Mouse (Mus musculus): Measurements from ENCODE around the gene Spg7. TPM values are rescaled to one million over a fixed set of nuclear protein-coding genes. Genes with fewer than 3 reads are reported as not detected.
A peak's percentile ranks its signal among the peaks of the same experiment; 100 is the strongest.
"Not testable (repeated sequence)": the region's sequence is repeated elsewhere in the genome, so short reads cannot be mapped to it uniquely, and the experiment has no call there.

Spg7 gene
- polyA plus RNA-seq, 1 experiment from 2014 or later, result 52.5 TPM

DNA sequence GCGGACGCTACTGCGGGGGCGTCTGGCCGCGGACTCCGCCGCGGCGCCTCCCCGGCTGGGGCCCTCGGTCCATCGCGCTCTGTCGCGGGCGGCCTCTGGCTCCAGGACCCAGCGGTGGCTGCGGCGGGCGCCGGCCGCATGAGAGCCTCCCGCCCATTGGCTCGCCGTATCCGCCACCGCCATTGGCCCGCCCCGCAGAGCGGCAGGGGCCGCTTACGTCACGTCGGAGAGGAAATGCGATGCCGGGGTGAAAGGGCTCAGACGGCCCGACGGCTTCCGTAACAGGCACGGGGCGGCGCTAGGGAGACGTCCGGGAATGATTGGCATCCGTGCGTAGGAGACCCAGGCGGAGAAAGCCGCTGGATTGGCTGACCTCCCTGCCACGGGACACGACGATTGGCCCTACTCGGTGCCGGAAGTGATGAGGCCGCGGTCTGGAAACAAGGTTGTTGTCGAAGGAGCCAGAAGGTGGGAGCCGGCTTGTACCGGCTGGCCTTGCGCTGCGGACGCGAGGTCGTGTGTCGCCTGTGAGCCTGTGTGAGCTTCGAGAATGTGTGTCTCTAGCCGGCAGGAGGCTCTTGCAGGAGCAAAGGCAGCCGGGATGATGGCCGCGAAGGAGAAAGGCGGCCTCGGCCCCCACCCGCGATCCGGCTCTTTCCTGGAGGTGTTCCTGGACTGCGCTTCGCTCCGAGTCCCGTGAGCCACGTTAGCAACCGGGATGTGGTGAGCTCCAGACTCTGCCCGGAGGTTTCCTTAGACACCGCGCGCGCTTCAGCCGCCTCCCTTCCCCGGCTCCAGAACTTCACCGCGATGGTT, 20.4 kb upstream of the Spg7 start, which contains the start of gene Ankrd11:
TSS of gene Ankrd11 (minus strand) at position 120 of the 816 bp plus-strand sequence.
- peak; percentile 98 for ATAC-seq (replicated peaks; ENCODE audit: low FRiP score)
- WGBS, result under 1% methylated on average over 91 of the region's 91 CpGs

DNA sequence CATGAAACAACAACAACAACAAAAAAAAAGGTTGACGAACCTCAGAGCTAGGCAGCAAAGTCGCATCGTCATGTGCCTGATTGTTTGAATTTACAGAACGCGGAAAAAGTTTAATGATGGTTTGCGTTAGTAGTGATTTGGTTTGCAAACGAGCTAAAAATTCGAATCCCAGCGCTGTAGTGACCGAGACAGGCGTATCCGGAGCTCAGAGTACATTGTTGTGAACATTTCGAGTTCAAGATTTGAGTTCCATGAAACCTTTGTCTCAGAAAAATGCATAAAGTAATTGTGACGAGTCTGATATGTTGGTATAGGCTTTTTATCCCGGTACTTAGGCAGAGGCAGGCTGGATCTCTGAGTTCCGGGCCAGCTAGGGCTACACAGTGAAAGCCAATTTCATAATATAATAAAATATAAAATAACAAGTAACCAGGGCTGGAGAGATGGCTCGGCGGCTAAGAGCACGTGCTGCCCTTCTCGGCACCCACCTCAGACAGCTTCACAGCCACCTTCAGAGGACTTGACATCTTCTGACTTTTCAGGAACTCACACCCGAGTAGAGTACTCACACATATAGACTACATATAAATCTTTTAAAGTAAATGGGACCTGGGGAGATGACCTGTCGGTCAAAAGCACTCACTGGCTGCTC, 19.6 kb upstream of the Spg7 start:
- H3K36me3 ChIP-seq, result no peaks in the 10 kb centered on the region
- ATAC-seq (replicated peaks; ENCODE audit: low FRiP score), result no peak
- H3K27me3 ChIP-seq, result no peaks in the 10 kb centered on the region
- WGBS, result 12% methylated on average over 22 of the region's 22 CpGs
- peak overlapping the region; percentile 100 for H3K4me3 ChIP-seq (replicated peaks)
- no peaks in the 10 kb centered on the region for H3K9me3 ChIP-seq (replicated peaks)
- H3K4me2 ChIP-seq, result peak overlapping the region; percentile 75
- H3K27ac ChIP-seq, result peak overlapping the region; percentile 99
- peak overlapping the region; percentile 91 for H3K9ac ChIP-seq
- H3K4me1 ChIP-seq, result peaks cover 44% of the 10 kb centered on the region

More for the DNA sequence above, 20.4 kb upstream of the Spg7 start, which contains the start of gene Ankrd11:
- peak within 1 kb of the TSS; percentile 80 for H3K4me2 ChIP-seq
- H3K9me3 ChIP-seq (replicated peaks), result no peaks in the 10 kb centered on the region
- peak within 1 kb of the TSS; percentile 100 for H3K9ac ChIP-seq
- no peaks in the 10 kb centered on the region for H3K36me3 ChIP-seq
- peak within 1 kb of the TSS; percentile 99 for H3K27ac ChIP-seq
- no peaks in the 10 kb centered on the region for H3K27me3 ChIP-seq
- peak within 1 kb of the TSS; percentile 100 for H3K4me3 ChIP-seq (replicated peaks)
- peaks cover 43% of the 10 kb centered on the region for H3K4me1 ChIP-seq

DNA sequence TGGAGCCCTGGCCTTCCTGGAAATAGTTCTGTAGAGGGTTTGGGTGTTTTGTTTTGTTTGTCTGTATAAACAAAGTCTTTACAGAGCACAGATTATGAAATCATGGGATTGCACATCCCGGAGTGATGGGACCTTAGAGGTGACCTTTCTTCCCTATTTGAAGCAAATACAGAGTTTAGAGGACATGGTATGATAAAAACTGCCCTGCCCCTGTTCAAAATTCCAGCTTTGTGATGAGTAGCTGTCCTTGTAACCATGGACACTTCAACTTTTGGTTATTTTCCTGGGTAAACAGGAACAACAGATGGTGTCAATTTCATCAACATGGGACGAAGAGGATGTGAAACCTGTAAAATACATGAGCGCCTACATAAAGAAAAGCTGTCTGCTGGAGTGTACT, 18.8 kb upstream of the Spg7 start:
- Histone ChIP-seq H3K9me3 (replicated peaks) (no peaks in the 10 kb centered on the region), H3K4me2 (peak overlapping the region; percentile 75; the same call in 1 of the 2 replicates), H3K4me1 (peaks cover 38% of the 10 kb centered on the region), H3K9ac (no peak overlapping the region), H3K27me3 (no peaks in the 10 kb centered on the region), H3K27ac (no peak overlapping the region), H3K36me3 (no peaks in the 10 kb centered on the region), H3K4me3 (replicated peaks) (no peak overlapping the region)
- no peak for ATAC-seq (replicated peaks; ENCODE audit: low FRiP score)
- 77% methylated on average over 3 of the region's 3 CpGs for WGBS

DNA sequence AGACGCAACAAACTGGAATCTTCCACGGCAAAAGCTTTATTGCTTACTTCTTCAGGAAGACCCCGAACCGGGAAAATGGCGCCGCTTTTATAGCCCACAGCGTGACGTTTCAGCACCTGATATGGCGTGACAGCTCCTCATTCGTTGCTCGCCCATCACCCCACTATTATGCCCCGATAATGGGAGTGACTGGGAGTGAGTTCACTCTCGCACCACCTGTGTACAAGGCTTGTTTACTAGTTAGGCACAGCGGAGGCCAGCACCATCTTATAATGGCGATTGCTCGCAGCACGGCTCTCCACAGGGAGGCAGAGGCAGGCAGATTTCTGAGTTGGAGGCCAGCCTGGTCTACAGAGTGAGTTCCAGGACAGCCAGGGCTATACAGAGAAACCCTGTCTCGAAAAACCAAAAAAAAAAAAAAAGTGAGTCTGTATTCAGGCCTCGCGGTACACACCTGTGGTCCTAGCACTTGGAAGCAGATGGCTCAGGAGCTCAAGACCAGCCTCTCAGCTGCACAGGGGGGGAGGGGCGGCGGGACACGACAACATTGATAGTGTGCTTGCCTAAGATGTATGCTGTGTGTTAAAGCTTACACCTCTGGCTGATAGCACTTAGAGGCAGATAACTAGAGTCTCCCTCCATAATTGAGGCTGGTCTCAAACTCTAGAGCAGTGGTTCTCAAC, 17.9 kb upstream of the Spg7 start:
- peaks cover 29% of the 10 kb centered on the region for H3K4me1 ChIP-seq
- WGBS, result 92% methylated on average over 23 of the region's 23 CpGs
- not testable (repeated sequence) for H3K9me3 ChIP-seq (replicated peaks); H3K27me3 ChIP-seq; ATAC-seq (replicated peaks; ENCODE audit: low FRiP score); H3K9ac ChIP-seq; H3K4me2 ChIP-seq; H3K27ac ChIP-seq; H3K36me3 ChIP-seq; H3K4me3 ChIP-seq (replicated peaks)

DNA sequence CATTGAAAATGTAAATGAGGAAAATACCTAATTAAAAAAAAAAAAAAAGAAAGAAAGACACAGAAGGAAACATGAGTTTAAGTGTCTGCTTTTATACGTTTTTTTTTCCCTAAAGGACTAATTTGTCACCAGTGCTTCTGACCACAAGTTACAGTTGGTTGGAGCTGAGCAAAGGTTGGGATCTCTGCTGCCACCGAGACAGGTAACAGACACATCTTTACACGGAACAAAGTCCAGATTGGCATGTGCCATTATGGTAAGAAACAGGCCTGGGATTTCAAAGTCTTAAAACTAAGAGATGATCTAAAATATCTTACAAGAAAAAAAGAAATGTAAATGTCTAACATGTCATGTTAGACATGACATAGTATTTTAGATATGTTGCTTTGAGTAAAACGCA, 16.0 kb upstream of the Spg7 start:
- no peak for ATAC-seq (replicated peaks; ENCODE audit: low FRiP score)
- no peaks in the 10 kb centered on the region for H3K9me3 ChIP-seq (replicated peaks)

DNA sequence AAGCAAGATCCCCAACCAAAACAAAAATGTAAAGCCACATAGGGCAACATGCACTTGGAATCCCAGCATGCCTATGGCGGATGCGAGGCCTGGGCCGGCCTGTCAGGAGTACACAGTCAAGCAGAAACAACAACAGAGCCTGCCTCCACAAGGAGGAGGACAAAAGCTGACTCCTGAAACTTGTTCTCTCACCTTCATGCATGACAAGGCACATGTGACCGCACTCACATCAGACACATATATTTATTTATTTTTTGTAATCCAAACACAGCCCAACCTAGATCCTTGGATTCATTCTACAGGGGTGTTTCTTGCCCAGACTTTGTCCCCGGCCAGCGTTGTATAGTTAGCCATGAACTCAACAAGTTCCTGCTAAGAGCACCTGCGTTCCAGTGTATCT, 14.9 kb upstream of the Spg7 start:
- Histone ChIP-seq H3K9ac (no peak overlapping the region), H3K9me3 (replicated peaks) (no peaks in the 10 kb centered on the region), H3K4me1 (peaks cover 20% of the 10 kb centered on the region), H3K36me3 (no peaks in the 10 kb centered on the region), H3K4me2 (no peak overlapping the region), H3K4me3 (replicated peaks) (no peak overlapping the region), H3K27ac (peak overlapping the region; percentile 67), H3K27me3 (no peaks in the 10 kb centered on the region)
- 71% methylated on average over 7 of the region's 7 CpGs for WGBS
- peak; percentile 57 for ATAC-seq (replicated peaks; ENCODE audit: low FRiP score)

More for the DNA sequence above, 16.0 kb upstream of the Spg7 start:
- Histone ChIP-seq H3K4me3 (replicated peaks) (no peak overlapping the region), H3K4me2 (no peak overlapping the region), H3K4me1 (peaks cover 18% of the 10 kb centered on the region), H3K27ac (no peak overlapping the region), H3K9ac (no peak overlapping the region), H3K36me3 (no peaks in the 10 kb centered on the region), H3K27me3 (no peaks in the 10 kb centered on the region)
- 69% methylated on average over 4 of the region's 4 CpGs for WGBS

DNA sequence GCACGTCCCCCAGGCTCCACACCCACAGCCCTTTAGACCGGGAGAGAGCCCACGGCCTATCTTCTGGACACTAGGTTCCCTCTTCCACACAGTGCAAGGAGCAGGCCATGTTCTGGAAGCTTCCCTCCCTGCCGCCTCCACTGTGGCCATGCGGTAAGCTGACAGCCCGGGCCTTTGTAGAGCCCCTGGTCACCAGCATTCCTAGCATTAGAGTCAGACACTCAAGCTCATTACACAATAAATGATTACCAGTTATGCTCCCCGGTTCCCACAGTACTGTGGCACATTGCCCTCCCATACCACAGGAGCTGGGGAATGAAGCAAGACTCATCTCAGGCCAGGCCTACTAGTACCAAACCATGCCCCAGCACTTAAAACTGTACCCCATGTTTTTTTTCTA, 14.3 kb upstream of the Spg7 start:
- Histone ChIP-seq H3K4me1 (peaks cover 16% of the 10 kb centered on the region), H3K27me3 (no peaks in the 10 kb centered on the region), H3K4me3 (replicated peaks) (no peak overlapping the region), H3K36me3 (no peaks in the 10 kb centered on the region), H3K4me2 (no peak overlapping the region), H3K9me3 (replicated peaks) (no peaks in the 10 kb centered on the region), H3K27ac (peak overlapping the region; percentile 67), H3K9ac (no peak overlapping the region)
- WGBS, result 83% methylated on average over 7 of the region's 7 CpGs
- ATAC-seq (replicated peaks; ENCODE audit: low FRiP score), result peak; percentile 62

DNA sequence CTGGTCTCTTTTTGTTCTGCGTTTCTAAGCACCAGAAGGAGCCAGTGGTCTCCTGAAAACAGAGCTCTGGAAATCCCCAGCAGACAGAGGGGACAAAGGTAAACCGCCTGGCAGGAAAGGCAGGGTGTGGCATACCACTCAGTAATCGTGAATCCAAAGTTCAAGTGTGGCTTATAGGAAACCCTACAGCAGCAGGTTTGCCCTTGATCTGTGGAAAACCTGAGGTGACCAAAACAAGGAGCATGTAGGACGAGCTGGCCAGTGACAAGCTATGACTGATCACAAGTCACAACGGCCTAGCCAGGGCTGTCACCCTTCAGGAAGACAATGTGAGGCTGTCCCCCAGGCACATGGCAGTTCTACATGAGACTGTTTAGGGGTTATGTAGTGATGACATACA, 11.3 kb upstream of the Spg7 start:
- Histone ChIP-seq H3K27me3 (no peaks in the 10 kb centered on the region), H3K4me2 (no peak overlapping the region), H3K4me1 (peaks cover 10% of the 10 kb centered on the region), H3K9ac (no peak overlapping the region), H3K4me3 (replicated peaks) (no peak overlapping the region), H3K27ac (no peak overlapping the region), H3K36me3 (no peaks in the 10 kb centered on the region), H3K9me3 (replicated peaks) (no peaks in the 10 kb centered on the region)
- no peak for ATAC-seq (replicated peaks; ENCODE audit: low FRiP score)
- WGBS, result 70% methylated on average over 5 of the region's 5 CpGs

DNA sequence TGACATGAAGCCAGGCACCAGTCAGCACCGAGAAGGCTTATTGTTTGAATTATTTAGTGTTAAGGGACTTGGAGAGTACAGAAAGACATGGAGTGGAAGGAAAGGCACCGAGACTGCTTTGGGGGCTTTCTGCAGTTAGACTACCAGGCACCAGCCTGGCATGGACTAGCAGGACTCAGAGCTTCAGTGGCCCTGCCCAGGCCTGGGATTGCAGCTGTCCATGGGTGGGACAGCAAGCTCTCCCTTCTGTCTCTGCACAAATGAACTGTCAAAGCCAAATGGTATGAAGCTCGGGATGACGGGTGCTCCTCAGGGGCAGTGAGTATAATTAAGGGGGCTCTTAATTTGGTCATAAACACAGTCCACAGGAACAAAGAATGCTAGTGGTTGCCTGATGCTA, 1.3 kb downstream of the Spg7 start:
- H3K9me3 ChIP-seq (replicated peaks), result no peaks in the 10 kb centered on the region
- peak overlapping the region; percentile 93; the same call in 1 of the 2 replicates for H3K27ac ChIP-seq
- ATAC-seq (replicated peaks; ENCODE audit: low FRiP score), result no peak
- WGBS, result 58% methylated on average over 4 of the region's 4 CpGs
- H3K36me3 ChIP-seq, result peaks cover 20% of the 10 kb centered on the region
- H3K9ac ChIP-seq, result no peak overlapping the region
- H3K27me3 ChIP-seq, result no peaks in the 10 kb centered on the region
- H3K4me3 ChIP-seq (replicated peaks), result peak overlapping the region; percentile 97
- peak overlapping the region; percentile 64 for H3K4me2 ChIP-seq
- peaks cover 25% of the 10 kb centered on the region for H3K4me1 ChIP-seq

DNA sequence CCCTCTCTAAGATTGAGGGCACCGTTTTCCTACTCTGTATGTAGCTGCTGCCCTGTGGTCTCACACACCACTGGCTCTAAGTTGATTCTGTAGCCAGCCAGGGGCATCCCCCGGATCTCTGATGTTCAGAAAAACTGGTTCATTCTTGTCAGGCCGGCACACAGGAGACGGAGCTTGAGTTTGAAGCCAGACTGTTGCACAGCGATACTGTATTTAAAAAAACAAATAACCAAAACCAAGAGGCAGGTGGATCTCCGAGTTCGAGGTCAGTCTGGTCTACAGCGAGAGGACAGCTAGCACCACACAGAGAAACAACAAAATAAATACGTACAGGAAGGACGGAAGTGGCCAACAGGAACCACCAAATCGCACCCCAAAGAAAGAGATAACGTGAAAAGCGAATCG, 2.1 kb downstream of the Spg7 start:
- Histone ChIP-seq H3K4me2 (peak overlapping the region; percentile 64), H3K27me3 (no peaks in the 10 kb centered on the region), H3K9me3 (replicated peaks) (no peaks in the 10 kb centered on the region), H3K36me3 (peaks cover 20% of the 10 kb centered on the region), H3K27ac (peak overlapping the region; percentile 93), H3K9ac (peak overlapping the region; percentile 99), H3K4me3 (replicated peaks) (peak overlapping the region; percentile 97), H3K4me1 (peaks cover 25% of the 10 kb centered on the region)
- under 1% methylated on average over 14 of the region's 14 CpGs for WGBS
- ATAC-seq (replicated peaks; ENCODE audit: low FRiP score), result peak; percentile 41

DNA sequence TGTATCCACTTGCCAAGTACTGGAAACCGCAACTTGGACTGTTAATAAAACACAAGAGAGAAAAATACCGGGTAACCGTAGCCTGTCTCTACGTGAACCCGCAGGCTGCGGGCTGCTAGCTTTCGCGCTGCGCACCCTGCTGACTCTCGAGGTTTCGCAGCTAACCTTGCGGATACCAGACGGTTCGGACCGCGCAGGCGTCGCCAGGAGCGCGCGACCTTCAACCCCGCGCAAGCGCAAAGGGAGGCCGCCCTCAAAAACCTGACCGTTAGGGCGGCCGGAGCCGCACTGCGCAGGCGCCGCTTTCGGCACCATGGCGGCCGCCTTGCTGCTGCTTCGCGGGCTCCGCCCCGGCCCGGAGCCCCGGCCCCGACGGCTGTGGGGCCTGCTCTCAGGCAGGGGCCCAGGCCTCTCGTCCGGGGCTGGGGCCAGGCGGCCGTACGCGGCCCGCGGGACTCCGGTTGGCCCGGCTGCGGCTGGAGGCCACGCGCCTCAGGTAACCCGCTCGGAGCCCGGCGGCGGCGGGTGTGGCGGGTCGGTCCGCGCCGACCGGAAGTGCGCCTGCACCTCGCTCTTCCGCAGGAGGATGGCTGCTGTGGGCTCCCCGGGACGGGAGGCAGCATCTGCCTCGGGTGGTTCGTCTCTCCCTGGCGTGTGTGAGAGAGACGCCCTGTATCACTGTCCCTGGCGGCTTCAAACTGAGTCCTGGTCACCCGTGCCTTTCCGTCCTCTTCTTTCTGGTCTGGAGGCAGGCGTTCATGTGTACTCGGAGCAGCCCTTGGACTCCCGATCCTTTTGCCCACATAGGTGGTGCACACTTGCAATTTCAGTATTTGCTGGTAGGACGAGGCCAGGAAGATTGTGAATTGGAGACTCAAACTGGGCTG, 2.7 kb downstream of the Spg7 start:
- no peaks in the 10 kb centered on the region for H3K27me3 ChIP-seq
- H3K36me3 ChIP-seq, result peaks cover 25% of the 10 kb centered on the region
- H3K9ac ChIP-seq, result peak overlapping the region; percentile 99
- peaks cover 25% of the 10 kb centered on the region for H3K4me1 ChIP-seq
- WGBS, result under 1% methylated on average over 78 of the region's 84 CpGs
- H3K9me3 ChIP-seq (replicated peaks), result no peaks in the 10 kb centered on the region
- H3K4me3 ChIP-seq (replicated peaks), result peak overlapping the region; percentile 97
- ATAC-seq (replicated peaks; ENCODE audit: low FRiP score), result peak; percentile 98
- peak overlapping the region; percentile 64 for H3K4me2 ChIP-seq
- peak overlapping the region; percentile 93 for H3K27ac ChIP-seq

Measured in kidney, embryonic 15.5 days (tissue).